Mouse (Mus musculus) adrenal gland, postnatal 25 days (tissue): ENCODE data around the gene Gm6525. TPM values are rescaled to one million over a fixed set of nuclear protein-coding genes. Genes with fewer than 3 reads are reported as not detected.

Source experiments
- DNase-seq: peaks from one replicate; pipeline ENCODE4 v3.0.0; 2021; ENCODE audit warnings: mixed read lengths
- long read RNA-seq: library from polyadenylated mRNA; stranded (forward); transcript quantifications from one replicate; pipeline ENCODE4 v2.0.0, GENCODE M21; 2021
- total RNA-seq: library from RNA; stranded (reverse); gene quantifications from 2 replicates; pipeline ENCODE4 v1.2.3, GENCODE M21; 2021

The Gm6525 gene
- total RNA-seq: 0.30 TPM in 1 of 2 replicates, not detected in the other
- long read RNA-seq: 0 reads

- DNase-seq: no peak
These were observed at the start of gene Gm6525 for GRCm38 (mm10) chr3:84173581-84174154. Gene Gm6525 (plus strand): TSS chr3:84174104.

- no peak for DNase-seq
These were observed 48.1 kb upstream of the Gm6525 start for GRCm38 (mm10) chr3:84125704-84126289.

- no peak for DNase-seq
These were observed 47.2 kb upstream of the Gm6525 start for GRCm38 (mm10) chr3:84126721-84127120.

- no peak for DNase-seq
These were observed 46.5 kb upstream of the Gm6525 start for GRCm38 (mm10) chr3:84127431-84127830.

GRCm38 (mm10) chr3:84128871-84129870 is 44.7 kb upstream of the Gm6525 start:
- DNase-seq: peak; percentile 13

GRCm38 (mm10) chr3:84130776-84131175 is 43.1 kb upstream of the Gm6525 start:
- DNase-seq: no peak

GRCm38 (mm10) chr3:84131369-84131768 is 42.5 kb upstream of the Gm6525 start:
- DNase-seq: no peak

- peak; percentile 29 for DNase-seq
These were observed 38.5 kb upstream of the Gm6525 start for GRCm38 (mm10) chr3:84135387-84135786.

- no peak for DNase-seq
These were observed 38.0 kb upstream of the Gm6525 start for GRCm38 (mm10) chr3:84135933-84136332.

- DNase-seq: no peak
These were observed 37.4 kb upstream of the Gm6525 start for GRCm38 (mm10) chr3:84136509-84136908.

GRCm38 (mm10) chr3:84140947-84141346 is 33.0 kb upstream of the Gm6525 start:
- DNase-seq: no peak

- DNase-seq: no peak
These were observed 24.1 kb upstream of the Gm6525 start for GRCm38 (mm10) chr3:84149831-84150230.

- no peak for DNase-seq
These were observed 19.2 kb upstream of the Gm6525 start for GRCm38 (mm10) chr3:84154721-84155141.

- no peak for DNase-seq
These were observed 18.8 kb upstream of the Gm6525 start for GRCm38 (mm10) chr3:84155146-84155545.

GRCm38 (mm10) chr3:84155558-84156006 is 18.3 kb upstream of the Gm6525 start, which contains the start of gene Mnd1:
Gene Mnd1 (minus strand): TSS chr3:84155786.
- peak; percentile 99 for DNase-seq

GRCm38 (mm10) chr3:84156105-84156504 is 17.8 kb upstream of the Gm6525 start:
- no peak for DNase-seq

- no peak for DNase-seq
These were observed 16.9 kb upstream of the Gm6525 start for GRCm38 (mm10) chr3:84157011-84157410.

- DNase-seq: no peak
These were observed 16.1 kb upstream of the Gm6525 start for GRCm38 (mm10) chr3:84157559-84158350.

- DNase-seq: no peak
These were observed 8.5 kb upstream of the Gm6525 start for GRCm38 (mm10) chr3:84165391-84165790.

GRCm38 (mm10) chr3:84166073-84166472 is 7.8 kb upstream of the Gm6525 start:
- no peak for DNase-seq

- DNase-seq: no peak
These were observed 5.0 kb upstream of the Gm6525 start for GRCm38 (mm10) chr3:84168943-84169342.
